Mouse (Mus musculus) leukemia stem cell, adult 10-12 weeks (primary cell): ENCODE measurements around the gene Gm42421. TPM values are rescaled to one million over a fixed set of nuclear protein-coding genes. Genes with fewer than 3 reads are reported as not detected.

ENCODE experiments used
- polyA plus RNA-seq: library from polyadenylated mRNA; stranded (reverse); fragments of >175 nt; gene quantifications from 2 replicates; pipeline ENCODE4 v1.2.3, GENCODE M21; 2012; ENCODE audit warnings: low replicate concordance

The Gm42421 gene
- not detected in 2 replicates for polyA plus RNA-seq

DNA sequence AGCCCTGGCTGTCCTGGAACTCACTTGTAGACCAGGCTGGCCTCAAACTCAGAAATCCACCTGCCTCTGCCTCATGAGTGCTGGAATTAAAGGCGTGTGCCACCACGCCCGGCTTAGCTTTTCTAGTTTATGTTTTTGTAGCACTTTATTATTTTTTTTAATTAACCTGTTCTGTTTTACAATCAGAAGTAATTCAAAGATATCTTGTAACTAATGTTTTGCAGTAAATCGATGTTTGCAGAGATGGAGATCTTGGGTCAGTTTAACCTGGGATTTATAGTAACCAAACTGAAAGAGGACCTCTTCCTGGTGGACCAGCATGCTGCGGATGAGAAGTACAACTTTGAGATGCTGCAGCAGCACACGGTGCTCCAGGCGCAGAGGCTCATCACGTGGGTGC is at the start of gene Gm42421:
Gene Gm42421, plus strand, starts transcription at position 301 of the 400 bp plus-strand sequence.

DNA sequence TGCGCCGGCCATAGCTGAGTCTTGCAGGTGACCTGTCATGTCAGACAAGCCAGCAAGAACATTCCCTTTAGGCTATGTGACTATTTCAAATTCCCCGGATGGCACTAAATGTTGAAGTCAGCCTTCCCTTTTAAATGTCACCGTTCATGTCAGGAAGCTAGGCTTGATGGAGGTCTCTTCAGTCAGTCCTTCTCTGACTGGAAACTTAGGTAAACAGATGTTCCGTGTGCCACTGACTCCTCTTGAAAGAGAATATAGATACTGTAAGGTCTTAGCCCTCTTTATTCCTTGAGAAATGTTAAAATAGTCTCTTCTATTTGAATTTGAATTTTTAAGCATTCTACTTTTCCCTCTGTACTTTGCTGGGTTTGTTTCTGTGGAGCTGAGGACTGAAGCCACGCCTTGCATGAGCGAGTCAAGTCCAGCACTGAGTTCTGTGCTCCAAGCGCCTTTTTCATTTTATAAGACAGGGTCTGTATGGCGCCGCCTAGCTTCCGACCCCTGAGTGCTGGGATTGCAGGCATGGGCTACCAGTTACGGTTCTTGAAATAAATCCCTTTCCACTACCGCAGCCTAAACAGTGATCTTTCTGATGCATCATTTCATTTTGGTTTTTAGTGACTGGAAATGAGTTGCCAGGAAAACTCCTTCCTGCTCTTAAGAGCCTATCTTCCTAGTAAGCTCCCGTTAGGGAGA is 30.2 kb upstream of the Gm42421 start, which contains the start of gene Ankrd61:
Gene Ankrd61, minus strand, starts transcription at position 51 of the 696 bp plus-strand sequence.

DNA sequence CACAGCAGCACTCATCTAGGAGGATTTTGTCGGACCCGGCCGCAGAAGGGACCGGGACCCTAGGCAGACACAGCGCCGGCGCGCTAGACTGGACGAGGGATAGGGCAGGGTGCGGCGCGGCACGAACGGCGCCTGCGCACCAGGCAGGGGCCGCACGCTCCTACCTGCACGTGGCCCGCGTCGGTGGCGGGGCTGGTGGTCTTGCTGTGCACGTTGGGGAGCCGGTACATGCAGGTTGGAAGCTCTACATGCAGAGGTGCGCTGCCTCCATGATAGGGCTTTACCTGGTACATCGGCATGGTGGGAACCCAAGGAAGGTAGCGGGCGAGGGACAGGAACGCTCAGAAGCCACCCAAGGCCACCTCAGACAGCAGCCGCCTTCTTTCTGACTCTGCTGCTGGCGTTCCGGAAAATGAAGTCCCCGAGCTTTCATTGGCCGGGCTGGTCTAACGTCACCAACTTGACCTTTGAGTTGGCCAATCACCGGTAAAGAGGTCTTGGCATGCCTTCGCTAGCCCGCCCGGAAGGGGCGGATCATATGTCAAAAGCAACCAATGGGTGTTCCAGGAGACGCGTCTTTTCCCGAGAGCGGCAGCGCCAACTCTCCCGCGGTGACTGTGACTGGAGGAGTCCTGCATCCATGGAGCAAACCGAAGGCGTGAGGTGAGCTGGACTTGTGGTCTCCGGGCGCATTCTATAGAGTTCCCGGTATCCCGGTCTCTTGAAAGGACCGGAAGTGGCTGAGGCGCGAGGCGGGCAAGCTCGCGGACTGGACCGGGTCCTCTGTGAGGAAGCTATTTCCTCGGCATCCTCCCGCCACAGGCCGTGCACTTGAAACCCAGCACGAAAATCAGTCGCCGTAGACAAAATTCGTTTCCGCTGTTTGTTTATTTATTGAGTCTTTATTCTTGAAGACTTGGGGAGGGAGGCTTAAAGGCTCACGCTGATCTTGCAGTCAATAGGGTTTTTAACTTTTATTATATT is 18.3 kb upstream of the Gm42421 start, which contains the start of the genes Aimp2 and Pms2:
Gene Aimp2, minus strand, starts transcription at position 431 of the 984 bp plus-strand sequence.
Gene Pms2, plus strand, starts transcription at position 548 of the 984 bp plus-strand sequence.

DNA sequence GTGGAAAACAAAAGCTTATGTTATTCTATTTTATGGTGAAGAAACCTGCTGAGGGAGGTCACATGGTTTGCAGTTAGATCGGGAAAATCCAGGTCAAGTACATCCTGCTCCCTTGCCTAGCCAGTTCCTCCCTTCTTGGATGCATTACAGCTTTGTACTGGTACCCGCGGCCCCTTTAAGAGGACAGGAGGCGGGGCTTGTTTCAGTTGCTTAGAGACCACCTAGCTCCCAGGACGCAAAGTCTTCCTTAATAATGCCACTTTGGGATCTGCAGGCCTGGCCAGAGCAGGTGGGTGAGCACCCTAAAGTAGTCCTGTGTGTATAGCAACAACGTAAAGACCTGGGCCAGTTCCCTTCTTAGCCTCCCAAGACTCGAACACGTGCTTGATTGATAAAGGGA is 4.9 kb downstream of the Gm42421 start, which contains the start of gene Rsph10b:
Gene Rsph10b, plus strand, starts transcription at position 205 of the 400 bp plus-strand sequence.

Other genes with a start within 250 kb of the Gm42421 start
- gene Usp42, start 195.9 kb upstream of the Gm42421 start, polyA plus RNA-seq, result 12.4 and 28.1 TPM in 2 replicates
- 31.7 and 35.8 TPM in 2 replicates for gene Eif2ak1, start 110.4 kb upstream of the Gm42421 start, polyA plus RNA-seq
- 0.27 TPM in 1 of 2 replicates, not detected in the other for gene Ankrd61, start 30.5 kb upstream of the Gm42421 start, polyA plus RNA-seq
- 20.7 and 73.7 TPM in 2 replicates for gene Aimp2, start 18.3 kb upstream of the Gm42421 start, polyA plus RNA-seq
- 0.57 and 1.4 TPM in 2 replicates for gene Pms2, start 18.2 kb upstream of the Gm42421 start, polyA plus RNA-seq
- not detected in 2 replicates for gene Rsph10b, start 4.9 kb downstream of the Gm42421 start, polyA plus RNA-seq
- gene Ccz1, start 86.7 kb downstream of the Gm42421 start, polyA plus RNA-seq, result 78.6 and 79.1 TPM in 2 replicates
- gene Ocm, start 98.5 kb downstream of the Gm42421 start, polyA plus RNA-seq, result not detected in 2 replicates
- gene Lmtk2, start 172.3 kb downstream of the Gm42421 start, polyA plus RNA-seq, result 11.0 and 19.8 TPM in 2 replicates